Mouse (Mus musculus) midbrain, postnatal 0 days (tissue): ENCODE results near the gene Nxpe5. TPM values are rescaled to one million over a fixed set of nuclear protein-coding genes. Genes with fewer than 3 reads are reported as not detected.

Experiments used
- ATAC-seq: fragments of 200-750 bp; cut with Nextera tagmentation; 2 replicates; pipeline ENCODE4 v1.8.0; 2017; ENCODE audit warnings: moderate number of reproducible peaks, mild to moderate bottlenecking, moderate TSS enrichment, moderate library complexity; ENCODE audit not compliant: low FRiP score
- DNase-seq: peaks from one replicate; pipeline ENCODE4 v3.0.0-alpha.2; 2015; ENCODE audit warnings: low spot score
- H3K27ac ChIP-seq: fragments of 300-500 bp; sonication (generic); 2 replicates; pipeline ENCODE4 v1.5.1; 2014; ENCODE audit warnings: low read depth, mild to moderate bottlenecking, low read length, mixed read lengths
- H3K27me3 ChIP-seq: fragments of 300-500 bp; sonication (generic); 2 replicates; pipeline ENCODE4 v1.6.1; 2014; ENCODE audit warnings: low read length, control low read depth, mixed read lengths; ENCODE audit not compliant: insufficient read depth
- H3K36me3 ChIP-seq: fragments of 300-500 bp; sonication (generic); 2 replicates; pipeline ENCODE4 v1.6.1; 2014; ENCODE audit warnings: low read length, control low read depth, mixed read lengths; ENCODE audit not compliant: insufficient read depth
- H3K4me1 ChIP-seq: fragments of 300-500 bp; sonication (generic); 2 replicates; pipeline ENCODE4 v1.6.1; 2014; ENCODE audit warnings: mild to moderate bottlenecking, control low read depth, antibody characterized with exemption, low read length, mixed read lengths; ENCODE audit not compliant: insufficient read depth
- H3K4me2 ChIP-seq: fragments of 300-500 bp; sonication (generic); 2 replicates; pipeline ENCODE4 v1.6.1; 2014; ENCODE audit warnings: low read depth, mild to moderate bottlenecking, low read length, mixed read lengths; ENCODE audit not compliant: poor library complexity, severe bottlenecking
- H3K4me3 ChIP-seq: fragments of 300-500 bp; sonication (generic); 2 replicates; pipeline ENCODE4 v1.5.1; 2014; ENCODE audit warnings: low read depth, mild to moderate bottlenecking, low read length, moderate library complexity
- H3K9ac ChIP-seq: fragments of 300-500 bp; sonication (generic); replicated peaks from 2 replicates; pipeline ENCODE4 v1.6.1; 2014; ENCODE audit warnings: mild to moderate bottlenecking, low read length, moderate library complexity, mixed read lengths; ENCODE audit not compliant: poor library complexity, severe bottlenecking
- H3K9me3 ChIP-seq: fragments of 300-500 bp; sonication (generic); 2 replicates; pipeline ENCODE4 v1.6.1; 2016; ENCODE audit warnings: low read length, control low read depth
- CTCF ChIP-seq: IDR thresholded peaks from 2 replicates; pipeline ENCODE4 v1.5.1; 2016; ENCODE audit warnings: antibody characterized with exemption, mild to moderate bottlenecking
- WGBS: fragments of 180-500 bp; shearing (Covaris S2); extraction: QIAGEN DNeasy Blood & Tissue Kit; methylation state at CpG from one replicate; pipeline ENCODE4 v1.1.7; 2014; 5-methylcytosine and 5-hydroxymethylcytosine counted together
- polyA plus RNA-seq: library from polyadenylated mRNA; unstranded; fragments of >200 nt; fragmentation: Nextera tagmentation; extraction: Ambion mirVana; gene quantifications from 2 replicates; pipeline ENCODE4 v1.2.1, GENCODE M21; 2015
- total RNA-seq: library from RNA; depleted of rRNA; stranded (reverse); fragments of >200 nt; gene quantifications from 2 replicates; pipeline ENCODE4 v1.2.3, GENCODE M21; 2014

Nxpe5 gene
- total and polyA plus RNA-seq, 2 experiments from 2014 or later = not detected

GRCm38 (mm10) chr5:138255353-138256093, 29.8 kb downstream of the Nxpe5 start, which contains the start of gene Lamtor4:
TSS of gene Lamtor4 (plus strand) at chr5:138255482.
- peak within 1 kb of the TSS; percentile 66 for H3K4me3 ChIP-seq
- H3K27ac ChIP-seq = peak within 1 kb of the TSS; percentile 85
- under 1% methylated on average over 38 of the region's 38 CpGs for WGBS
- H3K4me2 ChIP-seq = peak within 1 kb of the TSS; percentile 89
- DNase-seq (peak; percentile 98), ATAC-seq (peak; percentile 100)
- peak; percentile 59 for TF ChIP-seq CTCF
- H3K9me3 ChIP-seq = no peaks in the 10 kb centered on the region
- H3K9ac ChIP-seq = peak within 1 kb of the TSS; percentile 79
- 0 out of 2 replicates have a peak, but pooled peaks cover 2% of the 10 kb centered on the region for H3K4me1 ChIP-seq
- no peaks in the 10 kb centered on the region for H3K27me3 ChIP-seq
- peaks cover 22% of the 10 kb centered on the region for H3K36me3 ChIP-seq

GRCm38 (mm10) chr5:138256094-138256467, 30.4 kb downstream of the Nxpe5 start:
- WGBS = 21% methylated on average over 7 of the region's 7 CpGs
- peak; percentile 8; the same call in 1 of the 2 replicates for ATAC-seq
- no peaks in the 10 kb centered on the region for H3K27me3 ChIP-seq

GRCm38 (mm10) chr5:138256966-138257584, 31.4 kb downstream of the Nxpe5 start:
- Histone ChIP-seq H3K4me2 (no peak overlapping the region), H3K9ac (no peak overlapping the region), H3K4me3 (no peak overlapping the region), H3K9me3 (no peaks in the 10 kb centered on the region), H3K36me3 (peaks cover 32% of the 10 kb centered on the region), H3K27me3 (no peaks in the 10 kb centered on the region), H3K4me1 (0 out of 2 replicates have a peak, but pooled peaks cover 2% of the 10 kb centered on the region), H3K27ac (no peak overlapping the region)
- no peak for TF ChIP-seq CTCF
- ATAC-seq (no peak), DNase-seq (no peak)
- 91% methylated on average over 10 of the region's 10 CpGs for WGBS

More at GRCm38 (mm10) chr5:138256094-138256467, 30.4 kb downstream of the Nxpe5 start:
- Histone ChIP-seq H3K36me3 (peaks cover 26% of the 10 kb centered on the region), H3K4me1 (0 out of 2 replicates have a peak, but pooled peaks cover 2% of the 10 kb centered on the region), H3K9me3 (no peaks in the 10 kb centered on the region), H3K4me2 (peak overlapping the region; percentile 89), H3K9ac (peak overlapping the region; percentile 79), H3K4me3 (peak overlapping the region; percentile 66), H3K27ac (peak overlapping the region; percentile 85)
- DNase-seq = no peak
- no peak for TF ChIP-seq CTCF

GRCm38 (mm10) chr5:138257585-138257978, 31.9 kb downstream of the Nxpe5 start:
- Histone ChIP-seq H3K4me1 (peaks cover 4% of the 10 kb centered on the region; the same call in 1 of the 2 replicates), H3K36me3 (peaks cover 33% of the 10 kb centered on the region), H3K9ac (no peak overlapping the region), H3K27me3 (no peaks in the 10 kb centered on the region), H3K4me3 (no peak overlapping the region), H3K9me3 (no peaks in the 10 kb centered on the region), H3K4me2 (no peak overlapping the region), H3K27ac (no peak overlapping the region)
- DNase-seq (no peak), ATAC-seq (no peak)
- whole genome bisulfite sequencing = 89% methylated on average over 4 of the region's 4 CpGs
- no peak for TF ChIP-seq CTCF

- no peak for TF ChIP-seq CTCF
- ATAC-seq (no peak), DNase-seq (no peak)
- H3K9ac ChIP-seq = no peak overlapping the region
- H3K4me2 ChIP-seq = no peak overlapping the region
- H3K4me1 ChIP-seq = peaks cover 6% of the 10 kb centered on the region; the same call in 1 of the 2 replicates
- H3K36me3 ChIP-seq = peaks cover 33% of the 10 kb centered on the region
- 85% methylated on average over 3 of the region's 3 CpGs for WGBS
- H3K27ac ChIP-seq = no peak overlapping the region
- H3K4me3 ChIP-seq = no peak overlapping the region
- H3K9me3 ChIP-seq = no peaks in the 10 kb centered on the region
- no peaks in the 10 kb centered on the region for H3K27me3 ChIP-seq
These were observed 32.4 kb downstream of the Nxpe5 start for GRCm38 (mm10) chr5:138258078-138258477.

- no peak for DNase-seq
- TF ChIP-seq CTCF = no peak
- no peak for ATAC-seq
- WGBS = 88% methylated on average over 6 of the region's 6 CpGs
- H3K4me1 ChIP-seq = peaks cover 6% of the 10 kb centered on the region; the same call in 1 of the 2 replicates
- no peak overlapping the region for H3K4me2 ChIP-seq
- peaks cover 33% of the 10 kb centered on the region for H3K36me3 ChIP-seq
- H3K27me3 ChIP-seq = no peaks in the 10 kb centered on the region
- no peak overlapping the region for H3K9ac ChIP-seq
- H3K27ac ChIP-seq = no peak overlapping the region
- H3K4me3 ChIP-seq = no peak overlapping the region
- no peaks in the 10 kb centered on the region for H3K9me3 ChIP-seq
These were observed 32.8 kb downstream of the Nxpe5 start for GRCm38 (mm10) chr5:138258542-138258941.
